Mouse (Mus musculus): ENCODE data around the gene Dgat2.
A peak's percentile ranks its signal among the peaks of the same experiment; 100 is the strongest.

Gene Dgat2

GRCm38 (mm10) chr7:99182432-99183172 lies at the start of gene Dgat2:
Dgat2 (minus strand) TSS chr7:99182719.
- peak; percentile 88 to 92 for DNase-seq (ENCODE audit: low spot score in 2 of 2)

DNA sequence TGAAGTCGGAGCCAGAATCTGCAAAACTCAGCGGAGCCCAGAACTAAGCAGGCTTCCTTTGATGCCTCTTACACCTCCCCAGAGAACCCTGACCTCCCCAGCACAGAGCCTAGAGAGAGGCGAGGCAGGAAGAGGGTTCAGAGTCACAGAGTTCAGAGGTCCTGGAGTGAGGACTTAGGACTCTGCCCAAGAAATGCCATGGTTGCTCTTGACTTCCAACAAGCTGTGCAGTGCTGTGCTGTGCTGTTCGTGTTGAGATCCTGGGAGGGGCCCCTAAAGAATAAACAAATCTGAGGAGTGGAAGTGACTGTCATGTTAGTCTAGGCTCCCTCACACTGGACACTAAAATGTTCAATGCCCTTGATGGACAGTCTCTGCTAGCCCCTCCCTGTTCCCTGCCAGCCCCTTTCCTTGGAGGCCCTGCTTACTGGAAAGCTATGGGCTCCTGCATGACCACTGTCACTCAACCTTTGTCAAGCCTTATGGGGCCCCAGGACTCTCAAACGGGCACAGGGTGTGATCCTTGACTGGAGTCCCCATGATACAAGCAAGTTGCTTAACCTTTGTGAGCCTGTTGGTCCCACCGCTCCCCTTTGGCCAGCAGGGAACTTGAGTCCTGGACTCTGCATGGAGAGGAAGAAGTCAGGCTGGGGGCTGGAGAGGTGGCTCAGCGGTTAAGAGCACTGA lies 47.7 kb upstream of the Dgat2 start:
- DNase-seq (ENCODE audit: low spot score in 2 of 2) = no peak

- DNase-seq (ENCODE audit: low spot score in 2 of 2) = no peak
These were observed 46.9 kb upstream of the Dgat2 start for GRCm38 (mm10) chr7:99229411-99229810.

DNA sequence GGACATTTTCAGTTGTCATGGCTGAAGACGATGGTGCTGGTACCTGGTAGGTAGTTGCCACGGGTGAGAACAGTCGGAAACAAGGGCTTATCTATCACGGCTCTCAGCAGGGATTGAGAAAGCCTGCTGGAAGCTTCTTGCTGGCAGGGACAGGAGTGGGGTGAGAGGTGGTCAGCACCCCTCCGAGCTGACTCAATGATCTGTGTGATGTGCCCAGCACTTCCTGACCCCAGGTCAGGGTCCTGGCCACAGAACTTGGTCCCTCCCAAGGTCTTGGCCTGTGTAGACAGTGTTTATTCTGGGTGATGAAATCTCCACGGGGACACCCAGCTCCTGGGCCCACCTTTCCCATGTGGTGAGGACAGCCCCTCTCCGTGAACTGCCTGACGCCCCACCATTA lies 46.3 kb upstream of the Dgat2 start:
- DNase-seq (ENCODE audit: low spot score in 2 of 2) = no peak

DNA sequence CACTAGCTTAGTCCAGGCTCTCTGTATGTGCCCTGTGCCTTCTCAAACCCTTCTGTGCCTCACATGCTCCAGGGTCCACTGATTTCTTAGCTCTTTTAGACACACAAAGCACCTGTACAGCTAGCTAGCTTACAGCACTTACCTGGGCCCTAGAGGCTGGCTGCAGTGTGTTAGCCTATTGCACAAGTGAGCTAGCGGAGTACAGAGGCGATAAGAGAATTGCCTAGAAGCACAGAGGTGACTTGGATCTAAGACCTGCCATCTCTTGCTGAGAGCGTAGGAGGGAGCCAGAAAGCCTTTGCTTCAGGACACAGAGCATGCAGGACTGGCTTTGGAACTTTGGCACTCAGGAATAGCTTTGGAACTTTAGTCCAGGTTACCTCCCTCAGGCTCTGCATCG lies 44.7 kb upstream of the Dgat2 start:
- DNase-seq (ENCODE audit: low spot score in 2 of 2) = no peak

GRCm38 (mm10) chr7:99226662-99227061 lies 44.1 kb upstream of the Dgat2 start:
- no peak for DNase-seq (ENCODE audit: low spot score in 2 of 2)

- DNase-seq (ENCODE audit: low spot score in 2 of 2) = no peak
These were observed 42.9 kb upstream of the Dgat2 start for GRCm38 (mm10) chr7:99225421-99225820.

- DNase-seq (ENCODE audit: low spot score in 2 of 2) = no peak
These were observed 42.2 kb upstream of the Dgat2 start for GRCm38 (mm10) chr7:99224648-99225190.

DNA sequence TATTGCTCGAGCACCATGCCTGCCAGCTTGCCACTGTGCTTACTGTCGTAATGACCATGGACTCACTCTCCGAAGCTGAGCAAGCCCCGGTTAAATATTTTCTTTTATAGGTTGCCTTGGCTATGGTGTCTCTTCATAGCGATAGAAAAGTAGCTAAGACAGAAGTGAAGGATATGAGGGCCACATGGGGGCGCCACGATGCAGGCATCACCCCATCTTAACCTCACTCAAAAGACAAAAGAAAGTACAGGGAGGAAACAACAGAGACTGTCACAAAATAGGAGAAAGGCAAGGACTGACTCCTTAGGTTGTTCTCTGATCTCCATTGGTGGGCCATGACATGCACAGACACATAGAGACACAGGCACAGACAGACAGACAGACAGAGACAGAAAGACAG lies 41.7 kb upstream of the Dgat2 start:
- no peak for DNase-seq (ENCODE audit: low spot score in 2 of 2)

GRCm38 (mm10) chr7:99217338-99218074 lies 35.0 kb upstream of the Dgat2 start:
- DNase-seq (ENCODE audit: low spot score in 2 of 2) = no peak

DNA sequence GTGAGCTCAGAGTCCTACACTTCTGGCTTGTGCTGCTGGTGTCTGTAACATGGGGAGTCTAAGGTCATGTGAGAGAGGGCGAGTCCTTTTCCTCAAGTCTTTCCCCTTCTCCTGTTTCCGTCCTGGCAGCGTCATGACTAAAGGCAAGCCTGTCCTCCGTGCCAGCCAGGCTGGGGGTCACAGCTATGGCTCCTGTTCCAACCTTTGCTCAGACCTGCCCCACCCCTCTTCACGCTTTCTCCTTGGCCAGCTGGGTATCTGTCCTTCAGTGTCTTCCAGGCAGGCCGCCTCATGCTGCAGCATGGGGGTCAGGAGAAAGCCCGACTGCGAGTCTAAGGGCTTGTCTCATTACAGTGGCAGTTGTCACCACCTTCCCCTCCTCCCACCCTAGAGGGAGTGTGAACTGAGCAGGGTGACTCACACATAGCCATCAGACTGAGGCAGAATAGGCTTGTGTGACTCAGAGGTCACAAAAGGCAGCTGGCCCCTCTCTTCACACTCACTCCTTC lies 32.9 kb upstream of the Dgat2 start:
- DNase-seq (ENCODE audit: low spot score in 2 of 2) = no peak

DNA sequence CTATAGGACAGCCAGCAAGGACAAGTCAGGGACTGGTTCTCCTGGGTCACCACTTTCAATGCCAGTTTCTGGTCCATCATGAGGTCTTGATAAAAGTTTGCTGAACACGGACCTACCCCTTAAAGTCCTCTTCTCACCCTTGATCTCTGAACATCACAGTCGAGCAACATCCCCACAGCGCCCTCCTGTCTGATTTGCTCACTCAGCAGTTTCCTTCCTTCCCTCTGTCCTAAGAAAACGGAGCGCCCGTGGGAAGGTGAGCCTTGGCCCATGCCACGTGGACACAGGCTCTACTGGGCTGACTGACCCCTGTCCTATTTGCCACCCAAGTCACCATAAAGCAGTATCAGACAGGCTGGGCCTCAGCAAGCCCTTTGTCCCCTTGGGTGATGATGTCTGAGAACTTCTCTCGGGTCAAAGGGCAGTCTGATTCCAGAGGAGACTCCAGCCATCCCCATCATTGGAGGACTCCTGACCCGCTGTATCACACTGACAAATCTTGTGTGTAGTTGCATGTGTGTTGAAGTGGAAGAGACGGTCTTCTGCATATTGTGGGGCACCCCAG lies 32.2 kb upstream of the Dgat2 start:
- no peak for DNase-seq (ENCODE audit: low spot score in 2 of 2)

DNA sequence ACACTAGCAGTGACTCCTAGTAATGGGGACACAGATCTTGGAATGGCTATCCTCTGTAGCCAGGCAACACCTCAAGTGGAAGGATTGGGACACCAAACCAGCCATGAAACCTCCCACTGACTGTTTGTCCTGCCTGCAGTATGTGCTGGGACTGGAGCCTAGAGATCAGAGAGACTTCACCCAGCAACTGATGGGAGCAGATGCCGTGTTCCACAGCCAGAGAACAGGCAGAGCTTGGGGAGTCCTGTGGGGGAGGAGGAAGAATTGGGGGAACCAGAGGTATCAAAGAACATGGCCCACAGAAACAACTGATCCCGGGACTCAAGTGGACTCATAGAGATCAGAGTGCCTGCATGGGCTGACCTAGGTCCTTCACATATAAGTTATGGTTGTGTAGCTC lies 31.2 kb upstream of the Dgat2 start:
- DNase-seq (ENCODE audit: low spot score in 2 of 2) = no peak

- DNase-seq (ENCODE audit: low spot score in 2 of 2) = no peak
These were observed 30.5 kb upstream of the Dgat2 start for GRCm38 (mm10) chr7:99213056-99213455.

GRCm38 (mm10) chr7:99208704-99209103 lies 26.2 kb upstream of the Dgat2 start:
- no peak for DNase-seq (ENCODE audit: low spot score in 2 of 2)

DNA sequence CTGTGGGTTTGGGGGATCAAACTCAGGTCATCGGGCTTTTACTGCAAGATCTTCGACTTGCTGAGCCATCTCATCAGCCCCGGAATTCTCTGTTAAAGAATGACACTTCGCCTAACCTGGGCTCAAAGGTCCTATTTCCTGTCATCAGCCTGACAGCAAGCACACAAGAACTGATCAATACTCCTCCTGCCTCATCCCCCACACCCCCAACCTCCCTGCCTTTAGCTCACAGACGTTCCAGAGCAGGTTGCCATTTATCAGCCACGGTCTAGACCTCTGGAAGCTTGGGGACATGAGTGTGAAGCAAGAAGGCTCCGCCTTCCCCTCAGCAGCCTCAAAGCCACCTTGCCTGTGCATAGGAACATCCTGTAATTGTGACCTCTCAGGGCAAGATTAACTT lies 23.8 kb upstream of the Dgat2 start:
- DNase-seq (ENCODE audit: low spot score in 2 of 2) = no peak

DNA sequence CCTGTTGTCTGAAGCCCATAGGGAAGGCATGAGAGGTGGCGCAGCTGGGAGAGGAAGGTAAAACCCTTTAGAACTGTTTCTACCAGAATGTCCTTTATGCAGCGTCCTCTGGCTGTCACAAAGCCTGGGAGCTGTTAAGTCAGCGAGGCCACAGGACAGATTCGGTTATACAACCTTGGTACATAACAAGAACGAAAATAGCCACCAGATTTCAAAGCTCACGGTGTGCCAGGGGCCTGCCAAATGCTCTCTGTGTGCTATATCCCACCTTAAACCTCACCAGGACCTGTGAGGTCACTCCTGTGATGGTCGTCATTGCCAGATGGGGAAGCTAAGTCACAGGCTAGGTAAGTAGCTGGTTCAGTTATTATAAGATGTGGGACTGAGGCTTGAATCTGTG lies 19.6 kb upstream of the Dgat2 start:
- no peak for DNase-seq (ENCODE audit: low spot score in 2 of 2)

- DNase-seq (ENCODE audit: low spot score in 2 of 2) = no peak
These were observed 17.8 kb upstream of the Dgat2 start for GRCm38 (mm10) chr7:99200290-99200689.

DNA sequence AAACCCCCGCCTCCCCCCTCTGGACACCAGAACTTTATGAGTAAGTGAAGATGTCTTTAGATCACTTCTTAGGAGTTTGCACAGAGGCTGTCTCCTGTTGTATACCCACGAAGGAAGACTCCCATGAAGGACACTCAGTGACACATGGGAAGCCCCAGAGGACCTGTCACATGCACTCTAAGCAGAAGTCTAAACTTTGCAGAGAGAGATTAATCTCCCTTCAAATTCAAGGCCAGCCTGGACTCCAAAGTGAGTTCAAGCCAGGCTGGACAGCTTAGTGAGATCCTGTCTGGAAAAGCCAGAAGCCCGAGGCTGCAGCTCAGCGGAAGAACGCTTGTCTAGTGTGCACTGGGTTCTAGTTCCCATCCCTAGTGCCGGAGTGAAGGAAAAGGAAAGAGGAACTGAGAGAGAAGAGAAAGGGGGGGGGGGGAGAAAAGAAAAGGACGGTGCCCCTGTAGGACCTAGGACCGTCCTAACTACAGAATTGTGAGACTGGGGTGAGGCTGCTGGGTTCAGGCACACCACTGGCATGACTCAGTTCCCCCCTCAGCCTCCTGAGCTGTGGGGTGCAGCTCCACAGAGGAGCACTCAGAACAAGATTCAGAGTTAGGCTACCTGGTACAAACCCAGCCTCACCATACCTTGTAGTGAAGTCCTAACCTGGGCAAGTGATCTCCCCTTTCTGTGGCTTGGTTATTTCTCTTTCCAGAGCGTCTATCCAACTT lies 17.1 kb upstream of the Dgat2 start:
- no peak for DNase-seq (ENCODE audit: low spot score in 2 of 2)

- no peak for DNase-seq (ENCODE audit: low spot score in 2 of 2)
These were observed 16.3 kb upstream of the Dgat2 start for GRCm38 (mm10) chr7:99198811-99199210.

DNA sequence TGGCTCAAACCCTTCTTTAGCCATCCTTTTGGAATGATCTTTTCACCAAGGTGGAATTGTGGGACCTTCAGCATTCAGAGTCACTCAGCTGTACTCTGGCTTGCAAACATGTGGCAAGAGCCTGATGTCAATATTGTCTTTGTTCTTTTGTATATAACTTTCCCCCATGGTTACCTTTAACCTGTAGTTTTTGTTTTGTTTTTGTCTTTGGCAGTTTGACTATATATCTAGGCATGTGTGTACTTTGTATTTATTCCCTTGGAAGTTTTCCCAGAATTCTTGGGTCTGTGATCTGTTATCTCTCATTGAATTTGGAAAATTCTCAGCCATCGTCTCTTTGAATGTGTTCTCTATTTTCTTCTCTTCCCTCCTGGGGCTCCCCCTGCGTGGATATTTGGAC lies 12.0 kb upstream of the Dgat2 start:
- no peak for DNase-seq (ENCODE audit: low spot score in 2 of 2)
